Mouse (Mus musculus) c-Kit-negative CD71-positive TER-119-positive erythroid progenitor cells, embryonic 14.5 days (primary cell): ENCODE measurements around the gene Tmem121.

ENCODE experiments used
- DNase-seq: peaks from one replicate; pipeline ENCODE4 v3.0.0-alpha.2; 2013; ENCODE audit warnings: low read depth, low spot score

The Tmem121 gene

GRCm38 (mm10) chr12:113185442-113186291, at the start of gene Tmem121:
Gene Tmem121, plus strand, starts transcription at chr12:113185930.
- DNase-seq = no peak

- no peak for DNase-seq
These were observed 49.2 kb upstream of the Tmem121 start for GRCm38 (mm10) chr12:113136492-113137020.

- DNase-seq = no peak
These were observed 48.2 kb upstream of the Tmem121 start for GRCm38 (mm10) chr12:113137260-113138213.

- DNase-seq = no peak
These were observed 47.4 kb upstream of the Tmem121 start for GRCm38 (mm10) chr12:113138291-113138690.

- no peak for DNase-seq
These were observed 46.5 kb upstream of the Tmem121 start for GRCm38 (mm10) chr12:113138901-113139864.

GRCm38 (mm10) chr12:113139908-113140615, 45.7 kb upstream of the Tmem121 start, which contains the start of gene Crip2:
Gene Crip2, plus strand, starts transcription at chr12:113140236.
- DNase-seq = peak; percentile 58

- DNase-seq = peak; percentile 42
These were observed 44.9 kb upstream of the Tmem121 start for GRCm38 (mm10) chr12:113140616-113141411.

- DNase-seq = no peak
These were observed 44.2 kb upstream of the Tmem121 start for GRCm38 (mm10) chr12:113141531-113141973.

GRCm38 (mm10) chr12:113142021-113142975, 43.4 kb upstream of the Tmem121 start:
- DNase-seq = no peak

GRCm38 (mm10) chr12:113143164-113143563, 42.6 kb upstream of the Tmem121 start:
- DNase-seq = no peak

- peak; percentile 48 for DNase-seq
These were observed 41.6 kb upstream of the Tmem121 start for GRCm38 (mm10) chr12:113144001-113144756.

- no peak for DNase-seq
These were observed 40.8 kb upstream of the Tmem121 start for GRCm38 (mm10) chr12:113144886-113145285.

- no peak for DNase-seq
These were observed 40.1 kb upstream of the Tmem121 start for GRCm38 (mm10) chr12:113145591-113145990.

- peak; percentile 57 for DNase-seq
These were observed 39.3 kb upstream of the Tmem121 start, which contains the start of gene Crip1 for GRCm38 (mm10) chr12:113146112-113147057. Gene Crip1, plus strand, starts transcription at chr12:113146316.

GRCm38 (mm10) chr12:113147481-113147880, 38.2 kb upstream of the Tmem121 start:
- DNase-seq = no peak
